Mouse (Mus musculus) G1E (cell line): Measurements from ENCODE around the gene Nlgn2.

ENCODE experiments used
- CTCF ChIP-seq: IDR thresholded peaks from 2 replicates; pipeline ENCODE4 v1.5.1; 2012; ENCODE audit warnings: low read depth, low read length, inconsistent platforms, mixed read lengths
- POLR2AphosphoS5 ChIP-seq: IDR thresholded peaks from 2 replicates; pipeline ENCODE4 v1.6.1; 2012; ENCODE audit warnings: low read depth, low read length, inconsistent platforms; ENCODE audit not compliant: insufficient replicate concordance
- TAL1 ChIP-seq: conservative IDR thresholded peaks from 2 replicates; pipeline ENCODE4 v1.6.1; 2012; ENCODE audit warnings: low read depth, low read length, inconsistent platforms, mixed read lengths

- TF ChIP-seq CTCF (no peak), TAL1 (no peak), POLR2AphosphoS5 (no peak)
These were observed 38.0 kb downstream of the Nlgn2 start for GRCm38 (mm10) chr11:69799394-69800137.
